Mouse (Mus musculus) CH12.LX (cell line): Measurements from ENCODE around the gene Cebpa. TPM values are rescaled to one million over a fixed set of nuclear protein-coding genes. Genes with fewer than 3 reads are reported as not detected.

Experiments used
- DNase-seq: peaks from one replicate; pipeline ENCODE4 v3.0.0-alpha.2; 2013; ENCODE audit errors: extremely low read depth
- H3K27ac ChIP-seq: 2 replicates; pipeline ENCODE4 v1.5.1; 2012; ENCODE audit warnings: low read depth, mild to moderate bottlenecking, control low read depth, moderate library complexity; ENCODE audit not compliant: insufficient read depth
- H3K27me3 ChIP-seq: replicated peaks from 2 replicates; pipeline ENCODE3; 2012; ENCODE audit warnings: inconsistent platforms
- H3K36me3 ChIP-seq, 2 experiments: replicated peaks in 1 of 2; 2 replicates each; pipeline versions ENCODE3 to v1.6.1; 2012; ENCODE audit warnings: inconsistent platforms in 1 of 2, low read length in 1 of 2, mild to moderate bottlenecking in 1 of 2, mixed read lengths in 1 of 2, moderate library complexity in 1 of 2; ENCODE audit not compliant: control insufficient read depth in 1 of 2, insufficient read depth in 1 of 2
- H3K4me1 ChIP-seq, 2 experiments: 2 replicates each; pipeline ENCODE4 v1.6.1; 2012; ENCODE audit warnings: inconsistent platforms in 1 of 2, moderate library complexity in 1 of 2; ENCODE audit not compliant: insufficient read depth in 2 of 2, control insufficient read depth in 1 of 2
- H3K4me2 ChIP-seq: 2 replicates; pipeline ENCODE4 v1.6.1; 2012; ENCODE audit warnings: low read depth, mild to moderate bottlenecking, control low read depth; ENCODE audit not compliant: poor library complexity, insufficient read depth, severe bottlenecking
- H3K4me3 ChIP-seq, 3 experiments: fragments of 150-350 bp in 1 of 3; sonication (generic) in 1 of 3; replicated peaks in 1 of 3; 2 replicates each; pipeline versions ENCODE3 to v1.5.1; 2011 to 2012; ENCODE audit warnings: low read depth in 2 of 3, low read length in 2 of 3, mild to moderate bottlenecking in 2 of 3, moderate library complexity in 2 of 3, control low read depth in 1 of 3, improper control_type of control experiment in 1 of 3, inconsistent platforms in 1 of 3, mixed read lengths in 1 of 3; ENCODE audit not compliant: poor library complexity in 1 of 3
- H3K79me2 ChIP-seq: replicated peaks from 2 replicates; pipeline ENCODE4 v1.6.1; 2012; ENCODE audit warnings: mild to moderate bottlenecking, moderate library complexity; ENCODE audit not compliant: control insufficient read depth, poor library complexity, insufficient read depth, severe bottlenecking; ENCODE audit errors: extremely low read depth
- H3K9ac ChIP-seq: 2 replicates; pipeline ENCODE4 v1.6.1; 2012; ENCODE audit warnings: low read depth, mild to moderate bottlenecking, control low read depth, moderate library complexity; ENCODE audit not compliant: insufficient read depth
- H3K9me3 ChIP-seq: replicated peaks from 2 replicates; pipeline ENCODE3; 2012; ENCODE audit warnings: low read length, inconsistent platforms, mixed read lengths
- BHLHE40 ChIP-seq: IDR thresholded peaks from 2 replicates; pipeline ENCODE4 v1.6.1; 2011; ENCODE audit warnings: mild to moderate bottlenecking, low read depth, low read length, improper control_type of control experiment
- CTCF ChIP-seq, 2 experiments: IDR thresholded peaks in 1 of 2; conservative IDR thresholded peaks in 1 of 2; 2 replicates each; pipeline ENCODE4 v1.5.1; 2011 to 2012; ENCODE audit warnings: low read depth in 2 of 2, low read length in 2 of 2, improper control_type of control experiment in 1 of 2, inconsistent platforms in 1 of 2, mild to moderate bottlenecking in 1 of 2, moderate library complexity in 1 of 2
- ETS1 ChIP-seq: conservative IDR thresholded peaks from 2 replicates; pipeline ENCODE4 v1.6.1; 2012; ENCODE audit warnings: low read depth, mild to moderate bottlenecking, inconsistent platforms, low read length, improper control_type of control experiment, moderate library complexity
- GABPA ChIP-seq: IDR thresholded peaks from 2 replicates; pipeline ENCODE4 v1.6.1; 2012; ENCODE audit warnings: low read depth, low read length, improper control_type of control experiment, inconsistent platforms; ENCODE audit not compliant: insufficient replicate concordance
- IRF4 ChIP-seq: IDR thresholded peaks from 2 replicates; pipeline ENCODE4 v1.6.1; 2014; ENCODE audit warnings: low read depth, mild to moderate bottlenecking, inconsistent platforms, low read length, improper control_type of control experiment
- JUN ChIP-seq: IDR thresholded peaks from 2 replicates; pipeline ENCODE4 v1.6.1; 2011; ENCODE audit warnings: low read depth, mild to moderate bottlenecking, low read length, improper control_type of control experiment, moderate library complexity; ENCODE audit not compliant: insufficient read depth
- MXI1 ChIP-seq: IDR thresholded peaks from 2 replicates; pipeline ENCODE4 v1.6.1; 2011; ENCODE audit warnings: mild to moderate bottlenecking, low read depth, low read length, improper control_type of control experiment
- NRF1 ChIP-seq: IDR thresholded peaks from 2 replicates; pipeline ENCODE4 v1.6.1; 2014; ENCODE audit warnings: low read depth, mild to moderate bottlenecking, inconsistent platforms, low read length, improper control_type of control experiment, moderate library complexity
- PAX5 ChIP-seq: IDR thresholded peaks from 2 replicates; pipeline ENCODE4 v1.6.1; 2012; ENCODE audit warnings: low read length, inconsistent platforms, mixed read lengths
- POLR2A ChIP-seq: IDR thresholded peaks from 2 replicates; pipeline ENCODE4 v1.6.1; 2011; ENCODE audit warnings: low read depth, mild to moderate bottlenecking, improper control_type of control experiment, low read length
- POLR2AphosphoS2 ChIP-seq: IDR thresholded peaks from 2 replicates; pipeline ENCODE4 v1.6.1; 2011; ENCODE audit warnings: low read depth, low read length, improper control_type of control experiment
- RAD21 ChIP-seq: IDR thresholded peaks from 2 replicates; pipeline ENCODE4 v1.6.1; 2011; ENCODE audit warnings: low read depth, mild to moderate bottlenecking, low read length, improper control_type of control experiment, moderate library complexity
- SMC3 ChIP-seq: IDR thresholded peaks from 2 replicates; pipeline ENCODE4 v1.6.1; 2011; ENCODE audit warnings: low read depth, low read length, improper control_type of control experiment
- TBP ChIP-seq: conservative IDR thresholded peaks from 2 replicates; pipeline ENCODE4 v1.6.1; 2011; ENCODE audit warnings: low read depth, low read length, improper control_type of control experiment
- UBTF ChIP-seq: IDR thresholded peaks from 2 replicates; pipeline ENCODE4 v1.6.1; 2012; ENCODE audit warnings: low read depth, mild to moderate bottlenecking, inconsistent platforms, low read length, improper control_type of control experiment, moderate library complexity
- USF1 ChIP-seq: IDR thresholded peaks from 2 replicates; pipeline ENCODE4 v1.6.1; 2014; ENCODE audit warnings: low read depth, mild to moderate bottlenecking, inconsistent platforms, low read length, improper control_type of control experiment
- USF2 ChIP-seq: conservative IDR thresholded peaks from 2 replicates; pipeline ENCODE4 v1.6.1; 2011; ENCODE audit warnings: low read depth, low read length, improper control_type of control experiment
- ZC3H11A ChIP-seq: IDR thresholded peaks from 2 replicates; pipeline ENCODE4 v1.6.1; 2012; ENCODE audit warnings: low read depth, mild to moderate bottlenecking, inconsistent platforms, low read length, improper control_type of control experiment
- ZMIZ1 ChIP-seq: IDR thresholded peaks from 2 replicates; pipeline ENCODE4 v1.6.1; 2012; ENCODE audit warnings: low read depth, mild to moderate bottlenecking, inconsistent platforms, low read length, improper control_type of control experiment
- dilution Hi-C: fragments of 300-500 bp; cut with MboI; formaldehyde crosslinking; loops from 2 replicates; pipeline ENCODE4 v1.14.3; 2020; ENCODE audit warnings: low sequenced_read_pairs; ENCODE audit not compliant: extremely low pct_unique_long_range_greater_than_20kb, extremely low pct_ligation_motif_present
- in situ Hi-C: fragments of 300-500 bp; cut with MboI; formaldehyde crosslinking; loops from 3 replicates; pipeline ENCODE4 v1.14.3; 2019; ENCODE audit warnings: low sequenced_read_pairs, low pct_ligation_motif_present, low pct_unique_long_range_greater_than_20kb, mixed read lengths
- polyA plus RNA-seq: library from polyadenylated mRNA; unstranded; fragments of >175 nt; gene quantifications from 2 replicates; pipeline ENCODE4 v1.2.1, GENCODE M21; 2012; ENCODE audit warnings: low read depth; ENCODE audit not compliant: insufficient read length
- total RNA-seq, 2 experiments: library from RNA; depleted of rRNA; stranded (reverse); fragments of 300-350 nt in 1 of 2; fragments of >200 nt in 1 of 2; gene quantifications; 2 replicates each; pipeline ENCODE4 v1.2.3; 2012 to 2014

The Cebpa gene
- total and polyA plus RNA-seq, 3 experiments = not detected

GRCm38 (mm10) chr7:35167925-35168324 lies 48.8 kb downstream of the Cebpa start:
- dilution Hi-C loops = no loop called here
- no peak for DNase-seq
- in situ Hi-C loops = no loop called here

DNA sequence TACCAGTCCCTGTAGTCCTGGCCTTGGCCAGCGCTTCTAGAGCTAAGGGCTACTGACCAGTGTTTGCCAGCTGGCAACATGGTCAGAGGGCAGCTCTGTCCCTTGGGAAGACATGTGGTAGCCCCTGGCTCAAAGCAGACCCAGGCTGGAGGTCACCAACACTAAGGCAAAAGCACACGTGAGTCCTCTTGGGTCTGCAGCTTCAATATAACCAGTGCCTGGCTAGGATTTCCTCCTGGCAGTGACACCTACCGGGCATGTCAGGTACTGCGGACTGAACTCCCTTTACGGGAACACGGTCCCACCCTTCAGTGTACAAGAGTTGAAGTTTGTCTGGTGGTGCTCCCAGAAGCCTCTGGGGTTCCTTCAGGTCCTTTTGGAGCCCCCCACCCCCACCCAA lies 50.2 kb downstream of the Cebpa start:
- H3K79me2 ChIP-seq = no peaks in the 10 kb centered on the region
- no peak overlapping the region for H3K9ac ChIP-seq
- H3K9me3 ChIP-seq = no peaks in the 10 kb centered on the region
- no peak overlapping the region for H3K27ac ChIP-seq
- dilution Hi-C loops = no loop called here
- no peaks in the 10 kb centered on the region for H3K36me3 ChIP-seq
- in situ Hi-C loops = no loop called here
- H3K4me3 ChIP-seq = no peak overlapping the region
- H3K4me1 ChIP-seq = peaks cover 0 to 9% of the 10 kb centered on the region in 2 experiments; a peak in 2 of 4 replicates
- no peak overlapping the region for H3K4me2 ChIP-seq
- peak; percentile 75 for DNase-seq
- peak; percentile 87 to 91 for TF ChIP-seq CTCF (conservative IDR thresholded peaks at IDR 0.05 in 1 of 2, IDR thresholded peaks at IDR 0.05 in 1 of 2; ENCODE audit: low read depth in 2 of 2, low read length in 2 of 2)
- peak; percentile 75 for TF ChIP-seq BHLHE40
- TF ChIP-seq TBP = no peak
- peak; percentile 23; the same call in 1 of the 2 replicates for TF ChIP-seq ZC3H11A
- TF ChIP-seq SMC3 = peak; percentile 90
- no peak for TF ChIP-seq USF2
- TF ChIP-seq RAD21 = peak; percentile 76
- peaks cover 11% of the 10 kb centered on the region for H3K27me3 ChIP-seq

More at GRCm38 (mm10) chr7:35167925-35168324, 48.8 kb downstream of the Cebpa start:
- no peak overlapping the region for H3K4me3 ChIP-seq
- H3K4me1 ChIP-seq = peaks cover 0 to 9% of the 10 kb centered on the region in 2 experiments; a peak in 2 of 4 replicates
- no peaks in the 10 kb centered on the region for H3K36me3 ChIP-seq
- H3K9me3 ChIP-seq = no peaks in the 10 kb centered on the region
- no peak overlapping the region for H3K27ac ChIP-seq
- no peak overlapping the region for H3K4me2 ChIP-seq
- TF ChIP-seq BHLHE40 = no peak
- no peak for TF ChIP-seq MXI1
- no peak for TF ChIP-seq POLR2AphosphoS2
- TF ChIP-seq IRF4 = no peak
- TF ChIP-seq ZMIZ1 = no peak
- no peak for TF ChIP-seq USF1
- TF ChIP-seq PAX5 = no peak
- TF ChIP-seq NRF1 = no peak
- TF ChIP-seq POLR2A = no peak
- no peak for TF ChIP-seq GABPA
- no peak for TF ChIP-seq UBTF
- no peak for TF ChIP-seq JUN
- TF ChIP-seq ETS1 = no peak
- TF ChIP-seq, all 38 proteins: peak for 0
- H3K9ac ChIP-seq = no peak overlapping the region
- H3K27me3 ChIP-seq = peaks cover 8% of the 10 kb centered on the region
- H3K79me2 ChIP-seq = no peaks in the 10 kb centered on the region

Other genes starting within 250 kb of the Cebpa start
- gene Pepd, start 206.9 kb upstream of the Cebpa start, total RNA-seq (2012; rRNA removed) = 68.3 and 68.5 TPM in 2 replicates
- gene Pepd, start 206.9 kb upstream of the Cebpa start, total RNA-seq (2014; rRNA removed) = 52.4 and 63.7 TPM in 2 replicates
- 50.9 and 53.5 TPM in 2 replicates for gene Pepd, start 206.9 kb upstream of the Cebpa start, polyA plus RNA-seq
- 23.6 and 34.6 TPM in 2 replicates for gene Cebpg, start 62.7 kb upstream of the Cebpa start, total RNA-seq (2012; rRNA removed)
- gene Cebpg, start 62.7 kb upstream of the Cebpa start, total RNA-seq (2014; rRNA removed) = 25.3 and 27.0 TPM in 2 replicates
- 19.9 and 23.5 TPM in 2 replicates for gene Cebpg, start 62.7 kb upstream of the Cebpa start, polyA plus RNA-seq
- gene Slc7a10, start 67.1 kb downstream of the Cebpa start, total RNA-seq (2012; rRNA removed) = not detected in 2 replicates
- not detected in 2 replicates for gene Slc7a10, start 67.1 kb downstream of the Cebpa start, total RNA-seq (2014; rRNA removed)
- not detected in 2 replicates for gene Slc7a10, start 67.1 kb downstream of the Cebpa start, polyA plus RNA-seq
- not detected in 2 replicates for gene Lrp3, start 96.2 kb downstream of the Cebpa start, total RNA-seq (2012; rRNA removed)
- not detected in 2 replicates for gene Lrp3, start 96.2 kb downstream of the Cebpa start, total RNA-seq (2014; rRNA removed)
- not detected in 2 replicates for gene Lrp3, start 96.2 kb downstream of the Cebpa start, polyA plus RNA-seq
- gene Gpatch1, start 199.1 kb downstream of the Cebpa start, total RNA-seq (2012; rRNA removed) = 6.9 and 7.9 TPM in 2 replicates
- gene Gpatch1, start 199.1 kb downstream of the Cebpa start, total RNA-seq (2014; rRNA removed) = 4.2 and 4.3 TPM in 2 replicates
- 13.8 and 14.2 TPM in 2 replicates for gene Gpatch1, start 199.1 kb downstream of the Cebpa start, polyA plus RNA-seq
- 0.13 and 0.25 TPM in 2 replicates for gene Rhpn2, start 214.9 kb downstream of the Cebpa start, total RNA-seq (2012; rRNA removed)
- 0.14 and 0.17 TPM in 2 replicates for gene Rhpn2, start 214.9 kb downstream of the Cebpa start, total RNA-seq (2014; rRNA removed)
- gene Rhpn2, start 214.9 kb downstream of the Cebpa start, polyA plus RNA-seq = 0.34 and 0.63 TPM in 2 replicates